Mouse (Mus musculus) ES-E14 (cell line): Measurements from ENCODE around the gene Ndufs4. TPM values are rescaled to one million over a fixed set of nuclear protein-coding genes. Genes with fewer than 3 reads are reported as not detected.

Experiments
- DNase-seq: peaks from one replicate; pipeline ENCODE4 v3.0.0-alpha.2; 2013; ENCODE audit warnings: low read depth, low spot score
- H3K27ac ChIP-seq: 2 replicates; pipeline ENCODE4 v1.5.1; 2012; ENCODE audit warnings: low read depth, mild to moderate bottlenecking, low read length, moderate library complexity, mixed read lengths; ENCODE audit not compliant: poor library complexity, insufficient read depth, severe bottlenecking
- H3K36me3 ChIP-seq: 2 replicates; pipeline ENCODE4 v1.6.1; 2012; ENCODE audit warnings: mild to moderate bottlenecking, low read length, moderate library complexity, mixed read lengths; ENCODE audit not compliant: control insufficient read depth, poor library complexity, insufficient read depth, severe bottlenecking
- H3K4me1 ChIP-seq, 2 experiments: fragments of 150-350 bp in 1 of 2; sonication (generic) in 1 of 2; 2 replicates each; pipeline ENCODE4 v1.6.1; 2012; ENCODE audit warnings: low read length in 2 of 2, mild to moderate bottlenecking in 1 of 2, mixed read lengths in 1 of 2; ENCODE audit not compliant: control insufficient read depth in 2 of 2, insufficient read depth in 2 of 2, poor library complexity in 1 of 2
- H3K4me3 ChIP-seq, 2 experiments: fragments of 150-350 bp in 1 of 2; sonication (generic) in 1 of 2; 2 replicates each; pipeline ENCODE4 v1.5.1; 2012; ENCODE audit warnings: low read length in 2 of 2, low read depth in 1 of 2, mild to moderate bottlenecking in 1 of 2, mixed read lengths in 1 of 2; ENCODE audit not compliant: insufficient read depth in 1 of 2, poor library complexity in 1 of 2, severe bottlenecking in 1 of 2
- H3K9ac ChIP-seq: 2 replicates; pipeline ENCODE4 v1.6.1; 2012; ENCODE audit warnings: low read depth, mild to moderate bottlenecking, low read length, mixed read lengths; ENCODE audit not compliant: poor library complexity, insufficient read depth, severe bottlenecking
- H3K9me3 ChIP-seq: fragments of 150-350 bp; sonication (generic); 2 replicates; pipeline ENCODE4 v1.6.1; 2012; ENCODE audit warnings: low read depth, mild to moderate bottlenecking, low read length; ENCODE audit not compliant: control insufficient read depth, insufficient read depth
- CHD2 ChIP-seq: IDR thresholded peaks from 2 replicates; pipeline ENCODE4 v1.6.1; 2014; ENCODE audit warnings: mild to moderate bottlenecking, low read depth, low read length, inconsistent platforms
- HCFC1 ChIP-seq: IDR thresholded peaks from 2 replicates; pipeline ENCODE4 v1.6.1; 2012; ENCODE audit warnings: low read length, inconsistent platforms, borderline replicate concordance; ENCODE audit not compliant: insufficient read depth
- MAFK ChIP-seq: IDR thresholded peaks from 2 replicates; pipeline ENCODE4 v1.6.1; 2014; ENCODE audit warnings: mild to moderate bottlenecking, low read depth, low read length, inconsistent platforms; ENCODE audit not compliant: insufficient read depth
- ZC3H11A ChIP-seq: IDR thresholded peaks from 2 replicates; pipeline ENCODE4 v1.6.1; 2012; ENCODE audit warnings: low read depth, mild to moderate bottlenecking, inconsistent platforms, low read length, borderline replicate concordance
- ZNF384 ChIP-seq: IDR thresholded peaks from 2 replicates; pipeline ENCODE4 v1.6.1; 2012; ENCODE audit warnings: low read depth, low read length, inconsistent platforms
- in situ Hi-C, 2 experiments: fragments of 600-800 bp; cut with MboI; formaldehyde crosslinking; loops; one replicate each; pipeline ENCODE4 v1.15.1; 2025; ENCODE audit warnings: low sequenced_read_pairs in 2 of 2, inconsistent platforms in 1 of 2; ENCODE audit not compliant: unreplicated experiment in 2 of 2
- total RNA-seq: library from RNA; depleted of rRNA; stranded (reverse); fragments of 300-350 nt; gene quantifications from 2 replicates; pipeline ENCODE4 v1.2.3, GENCODE M21; 2012

The Ndufs4 gene
- total RNA-seq, 1 experiment, result 265 TPM

- in situ Hi-C loops, result no loop called here
- H3K9ac ChIP-seq, result no peak overlapping the region
- H3K36me3 ChIP-seq, result peaks cover 2% of the 10 kb centered on the region; the same call in 1 of the 2 replicates
- H3K4me3 ChIP-seq, result no peak overlapping the region
- no peaks in the 10 kb centered on the region for H3K9me3 ChIP-seq
- no peak for TF ChIP-seq ZC3H11A
- no peak for TF ChIP-seq MAFK
- no peak for TF ChIP-seq ZNF384
- TF ChIP-seq CHD2, result no peak
- TF ChIP-seq HCFC1, result no peak
- no peaks in the 10 kb centered on the region; a peak in 1 of 4 replicates for H3K4me1 ChIP-seq
- DNase-seq, result no peak
- H3K27ac ChIP-seq, result no peak overlapping the region; the same call in 1 of the 2 replicates
Observed at GRCm38 (mm10) chr13:114310591-114310990, 77.5 kb downstream of the Ndufs4 start.

GRCm38 (mm10) chr13:114304684-114305083 lies 83.4 kb downstream of the Ndufs4 start:
- H3K4me3 ChIP-seq, result no peak overlapping the region
- no peak for DNase-seq
- H3K4me1 ChIP-seq, result peaks cover 4 to 5% of the 10 kb centered on the region in 2 experiments; a peak in 3 of 4 replicates
- H3K27ac ChIP-seq, result no peak overlapping the region
- no peak overlapping the region for H3K9ac ChIP-seq
- TF ChIP-seq HCFC1 (no peak), CHD2 (no peak), MAFK (peak; percentile 32; the same call in 1 of the 2 replicates), ZNF384 (no peak), ZC3H11A (no peak)
- in situ Hi-C loops, result no loop called here
- H3K36me3 ChIP-seq, result peaks cover 4% of the 10 kb centered on the region; the same call in 1 of the 2 replicates
- no peaks in the 10 kb centered on the region for H3K9me3 ChIP-seq

- no peak overlapping the region for H3K4me3 ChIP-seq
- no peak overlapping the region for H3K9ac ChIP-seq
- DNase-seq, result no peak
- in situ Hi-C loops, result no loop called here
- no peak overlapping the region; the same call in 1 of the 2 replicates for H3K27ac ChIP-seq
- no peaks in the 10 kb centered on the region for H3K9me3 ChIP-seq
- TF ChIP-seq CHD2 (no peak), ZNF384 (no peak)
- peaks cover 6% of the 10 kb centered on the region in 2 experiments; a peak in 3 of 4 replicates for H3K4me1 ChIP-seq
- peaks cover 4% of the 10 kb centered on the region; the same call in 1 of the 2 replicates for H3K36me3 ChIP-seq
Observed at GRCm38 (mm10) chr13:114303466-114304175, 84.4 kb downstream of the Ndufs4 start.

- peak; percentile 75 for DNase-seq
- Histone ChIP-seq H3K4me1 (peaks cover 5 to 15% of the 10 kb centered on the region in 2 experiments), H3K27ac (peak overlapping the region; percentile 34; the same call in 1 of the 2 replicates), H3K9me3 (no peaks in the 10 kb centered on the region), H3K4me3 (no peak overlapping the region), H3K36me3 (0 out of 2 replicates have a peak, but pooled peaks cover 2% of the 10 kb centered on the region), H3K9ac (no peak overlapping the region)
- TF ChIP-seq ZNF384, result no peak
- no peak for TF ChIP-seq CHD2
- TF ChIP-seq MAFK, result no peak
- TF ChIP-seq ZC3H11A, result no peak
- TF ChIP-seq HCFC1, result no peak
- in situ Hi-C loops, result no loop called here
Observed at GRCm38 (mm10) chr13:114297761-114298160, 90.3 kb downstream of the Ndufs4 start.
